Mouse (Mus musculus) heart, adult 18-20 months (tissue): Measurements from ENCODE around the gene a. TPM values are rescaled to one million over a fixed set of nuclear protein-coding genes. Genes with fewer than 3 reads are reported as not detected.
"Not testable (repeated sequence)": the region's sequence is repeated elsewhere in the genome, so short reads cannot be mapped to it uniquely, and the experiment has no call there.

Experiments
- DNase-seq, 2 experiments: peaks; one replicate each; pipeline ENCODE4 v3.0.0; 2021 to 2022; ENCODE audit warnings: mixed read lengths in 1 of 2
- total RNA-seq, 2 experiments: library from RNA; stranded (reverse); gene quantifications; 2 replicates each; pipeline ENCODE4 v1.2.3; 2021

The a gene
- total RNA-seq, 2 experiments from 2014 or later = not detected

DNA sequence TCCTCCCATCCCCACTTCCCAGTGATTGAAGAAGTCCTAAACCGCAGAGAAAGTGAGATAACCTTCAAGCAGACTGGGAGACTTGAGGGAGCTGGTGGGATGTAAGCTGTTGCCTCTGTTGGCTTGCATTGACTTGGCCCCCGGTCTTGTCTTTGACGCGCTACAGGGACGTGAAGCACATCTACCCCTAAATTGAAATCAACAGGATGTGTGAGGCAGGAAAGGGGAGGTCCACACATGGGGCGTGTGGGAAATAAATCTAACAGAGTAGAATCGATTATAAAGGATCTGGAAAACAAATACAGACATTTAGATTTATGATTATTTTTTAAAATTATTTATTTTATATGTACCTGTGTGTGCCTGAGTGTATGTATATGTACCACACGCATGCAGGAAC, 200.2 kb downstream of the a start:
- peak in 1 of 2 experiments; percentile 3 for DNase-seq

DNA sequence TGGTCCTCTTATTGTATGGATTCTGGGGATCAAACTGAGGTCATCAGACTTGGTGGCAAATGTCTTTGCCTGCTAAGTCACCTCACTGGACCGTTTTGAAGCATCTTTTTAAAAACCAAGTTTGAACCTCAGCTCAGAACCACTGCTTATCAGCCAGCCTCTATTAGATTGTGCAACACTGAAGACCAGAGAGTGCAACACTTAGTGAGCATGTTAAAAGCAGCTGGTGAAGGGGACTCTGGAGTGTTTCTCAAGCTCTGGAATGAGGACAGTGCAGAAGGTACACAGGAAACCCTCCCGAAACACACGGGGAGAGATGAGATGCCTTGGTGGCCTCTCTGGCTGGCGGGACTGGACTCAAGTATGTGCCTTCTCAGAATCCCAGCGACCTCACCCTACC, 200.9 kb downstream of the a start:
- no peak for DNase-seq

DNA sequence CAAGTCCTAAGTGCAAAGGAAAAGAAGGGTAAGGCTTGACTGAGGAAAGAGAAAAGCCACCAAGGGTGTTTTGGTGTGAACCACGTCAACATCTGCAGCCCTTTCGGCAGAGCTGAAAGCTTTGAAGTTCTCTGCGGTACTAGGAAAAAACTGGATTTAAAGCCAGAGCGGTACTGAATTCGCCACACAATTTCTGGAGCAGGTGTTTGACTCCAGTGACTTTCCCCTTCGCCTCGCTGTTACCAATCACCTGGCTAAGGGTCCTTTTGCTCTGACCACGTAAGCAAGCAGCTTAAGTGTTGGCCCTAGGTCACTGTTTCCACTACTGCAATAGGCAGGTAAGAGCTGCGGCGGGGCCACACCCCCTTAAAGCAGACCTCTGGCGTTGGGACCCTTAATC, 214.3 kb downstream of the a start:
- no peak for DNase-seq

DNA sequence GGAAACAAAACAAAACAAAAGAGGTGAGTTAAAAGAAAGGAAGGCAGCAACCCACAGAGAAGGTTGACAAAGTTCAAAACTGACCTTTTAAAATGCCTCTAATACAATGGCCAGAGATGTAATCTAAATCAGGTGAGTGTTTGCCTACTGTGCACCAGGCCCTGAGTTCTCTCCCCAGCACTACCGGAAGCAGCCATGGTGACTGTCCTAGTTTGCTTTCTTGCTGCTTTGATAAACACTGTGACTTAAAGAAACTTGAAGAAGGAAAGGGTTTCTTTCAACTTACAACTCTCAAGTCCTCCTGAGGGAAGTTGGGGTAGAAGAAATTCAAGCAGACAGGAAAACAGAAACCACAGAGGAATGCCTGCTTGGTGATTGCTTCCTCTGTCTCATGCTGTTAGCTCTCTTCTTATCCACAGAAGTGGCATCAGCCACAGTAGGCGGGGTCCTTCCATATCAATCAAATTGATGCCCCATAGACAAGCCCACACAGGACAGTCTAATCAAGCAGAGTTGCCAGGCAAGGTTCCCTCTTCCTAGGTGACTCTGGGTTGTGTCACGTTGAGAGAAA, 220.0 kb downstream of the a start:
- DNase-seq = no peak

DNA sequence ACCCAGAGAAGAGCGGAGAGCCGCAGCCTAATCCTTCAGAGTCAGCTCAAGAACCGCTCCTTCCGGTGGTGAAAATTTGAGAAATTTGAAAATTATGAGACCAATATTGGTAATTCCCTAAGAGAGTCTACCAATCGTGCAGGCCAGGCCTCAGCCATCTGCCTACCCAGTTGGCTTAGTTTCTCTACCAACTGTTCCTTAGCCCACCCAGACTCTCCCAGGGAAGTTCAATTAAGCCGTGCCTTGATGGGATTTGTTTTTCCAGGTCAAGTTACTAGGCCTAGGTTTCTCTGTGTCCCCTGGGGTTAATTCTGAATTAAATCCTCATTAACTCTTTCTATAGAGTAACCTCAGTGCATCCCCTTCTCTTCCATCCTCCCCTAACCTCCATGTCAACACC, 221.8 kb downstream of the a start:
- DNase-seq = no peak

DNA sequence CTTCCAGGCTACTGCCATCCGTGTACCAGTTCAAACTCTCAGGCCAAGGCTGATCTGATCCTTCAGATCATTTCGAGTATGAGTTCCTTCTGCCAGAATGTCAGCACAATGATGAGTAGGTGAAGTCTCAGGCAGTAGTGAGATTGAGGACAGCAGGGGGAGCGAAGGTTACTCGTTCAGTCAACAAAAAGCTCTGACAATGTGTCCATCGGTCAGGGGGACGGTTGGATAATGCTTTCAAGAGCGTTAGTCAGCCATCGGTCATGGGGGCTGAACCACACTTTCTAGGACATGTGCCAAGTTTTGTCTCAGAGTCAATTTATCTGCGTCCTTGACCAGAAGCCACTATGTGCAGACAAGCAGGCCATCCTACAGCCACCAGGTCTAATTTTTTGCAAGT, 225.5 kb downstream of the a start:
- DNase-seq = not testable (repeated sequence)

DNA sequence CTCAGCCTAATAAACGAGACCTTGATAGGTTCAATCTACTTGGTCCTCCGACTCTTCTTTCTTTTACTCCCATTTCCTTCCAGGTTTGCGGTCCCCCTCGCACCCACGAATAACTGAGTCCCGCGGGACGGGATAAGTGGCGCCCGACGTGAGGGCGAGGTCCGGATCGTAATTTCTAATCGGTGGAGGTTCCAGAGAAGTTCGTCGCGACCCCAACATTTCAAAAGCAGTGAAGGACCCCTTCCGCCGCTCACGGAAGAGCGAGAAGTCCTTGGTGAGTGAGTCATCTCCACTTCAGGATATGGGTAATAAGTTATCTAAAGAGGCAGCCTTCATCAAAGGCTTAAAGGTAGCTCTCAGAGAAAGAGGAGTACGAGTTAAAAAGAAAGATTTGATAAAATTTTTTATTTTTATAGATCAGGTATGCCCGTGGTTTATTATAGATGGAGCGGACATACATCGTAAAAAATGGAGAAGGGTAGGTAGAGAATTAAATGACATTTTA, 227.1 kb downstream of the a start, which contains the start of gene Gm14226:
Gm14226 (plus strand) TSS at position 16 of the 505 bp plus-strand sequence.
- peak in 1 of 2 experiments; percentile 19 for DNase-seq

DNA sequence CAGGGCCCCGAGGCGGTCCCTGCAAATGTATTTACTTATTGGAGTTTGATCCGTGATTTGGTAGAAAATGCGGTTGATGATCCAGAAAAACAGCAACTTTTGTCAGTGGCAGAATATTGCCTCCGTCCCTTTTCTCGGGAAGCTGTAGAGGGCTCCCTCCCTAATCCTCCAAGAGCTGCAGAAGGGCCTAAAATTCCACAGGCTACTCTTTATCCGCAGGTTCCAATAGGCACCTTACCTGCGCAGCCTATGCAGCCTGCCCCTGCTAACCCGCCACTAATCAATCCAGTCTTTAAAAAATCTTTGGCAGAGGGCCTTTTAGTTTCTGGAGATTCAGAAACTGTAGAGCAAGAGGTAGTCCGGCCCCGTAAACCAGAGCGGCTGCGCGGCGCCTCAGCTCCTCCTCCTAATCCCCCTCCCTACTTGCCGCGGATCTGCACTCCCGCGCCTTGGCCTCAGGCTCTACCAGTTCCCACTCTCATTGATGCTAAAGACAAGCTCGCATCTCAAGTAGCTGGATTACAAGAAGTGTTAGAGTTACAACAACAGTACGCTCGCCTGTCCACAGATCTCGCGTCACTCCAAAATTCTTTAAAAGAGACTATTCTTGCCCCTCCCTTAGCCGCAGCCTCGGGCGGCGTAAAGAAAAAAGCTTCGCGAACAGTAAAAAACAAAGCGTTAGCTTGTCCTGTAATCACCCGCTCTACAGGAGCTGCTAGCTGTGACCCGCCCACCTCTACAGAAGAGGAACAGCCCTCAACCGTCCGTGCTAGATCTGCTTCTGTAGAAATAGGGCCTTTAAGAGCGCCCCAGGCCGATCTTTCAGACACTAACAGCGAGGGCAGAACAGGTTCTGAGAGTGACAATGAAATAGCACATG, 227.8 kb downstream of the a start:
- peak; percentile 73 to 77 for DNase-seq

DNA sequence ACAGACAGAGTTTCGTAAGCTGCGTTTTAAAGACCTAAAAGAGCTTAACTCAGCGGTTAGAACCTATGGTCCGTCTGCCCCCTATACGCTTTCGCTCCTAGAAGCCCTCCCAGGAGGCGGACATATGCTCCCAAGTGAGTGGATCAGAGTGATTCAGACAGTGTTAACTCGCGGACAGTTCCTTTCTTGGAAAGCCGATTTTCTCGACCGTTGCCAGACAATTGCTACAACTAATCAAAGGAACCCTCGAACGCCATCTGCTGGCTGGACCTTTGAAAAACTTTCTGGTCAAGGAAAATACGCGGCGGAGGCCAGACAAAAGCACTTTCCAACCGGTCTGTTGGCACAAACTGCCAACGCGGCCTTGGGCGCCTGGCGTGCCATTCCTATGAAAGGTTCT, 228.5 kb downstream of the a start:
- peak; percentile 90 to 97 for DNase-seq

DNA sequence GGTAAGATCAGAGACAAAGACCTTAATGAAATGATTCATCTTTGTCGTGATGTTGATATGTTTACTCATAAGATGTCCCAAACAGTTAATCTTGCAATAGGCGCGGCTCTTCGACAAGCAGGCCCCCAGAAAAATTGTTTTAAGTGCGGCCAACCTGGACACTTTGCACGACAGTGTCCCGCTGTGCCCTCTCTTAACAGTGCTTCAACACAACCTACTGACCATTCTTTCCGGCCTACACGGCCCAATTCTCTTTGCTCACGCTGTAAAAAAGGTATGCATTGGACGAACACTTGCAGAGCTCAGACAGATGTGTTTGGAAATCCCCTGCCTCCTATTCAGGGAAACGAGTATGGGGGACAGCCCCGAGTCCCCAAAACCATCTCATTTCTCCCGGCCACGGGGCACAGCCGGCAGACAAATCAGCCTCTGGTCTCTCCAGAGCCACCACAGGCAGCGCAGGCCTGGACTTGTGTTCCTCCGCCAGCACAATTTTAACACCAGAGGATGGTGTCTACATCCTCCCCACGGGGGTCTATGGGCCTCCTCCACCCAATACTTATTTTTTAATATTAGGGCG, 229.1 kb downstream of the a start:
- DNase-seq = not testable (repeated sequence)

DNA sequence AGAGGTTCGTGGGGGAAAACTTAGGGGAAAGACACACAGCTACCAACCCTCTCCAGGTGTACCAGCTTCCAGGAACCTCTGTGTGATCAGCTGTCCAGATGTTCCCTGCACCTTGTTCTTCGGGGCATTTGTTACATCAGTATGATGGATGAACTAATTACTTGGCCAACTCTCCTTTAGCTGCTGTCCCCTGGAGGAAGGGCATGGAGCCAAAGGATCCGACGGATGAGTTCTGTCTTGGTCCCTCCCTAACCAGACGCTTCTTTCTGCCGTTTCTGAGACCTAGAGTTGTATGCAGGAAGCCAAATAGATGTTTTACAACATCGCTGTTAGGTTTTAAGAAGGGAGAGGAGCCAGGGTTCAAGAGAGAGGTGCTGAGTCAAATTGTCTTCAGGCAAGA, 239.6 kb downstream of the a start:
- no peak for DNase-seq

DNA sequence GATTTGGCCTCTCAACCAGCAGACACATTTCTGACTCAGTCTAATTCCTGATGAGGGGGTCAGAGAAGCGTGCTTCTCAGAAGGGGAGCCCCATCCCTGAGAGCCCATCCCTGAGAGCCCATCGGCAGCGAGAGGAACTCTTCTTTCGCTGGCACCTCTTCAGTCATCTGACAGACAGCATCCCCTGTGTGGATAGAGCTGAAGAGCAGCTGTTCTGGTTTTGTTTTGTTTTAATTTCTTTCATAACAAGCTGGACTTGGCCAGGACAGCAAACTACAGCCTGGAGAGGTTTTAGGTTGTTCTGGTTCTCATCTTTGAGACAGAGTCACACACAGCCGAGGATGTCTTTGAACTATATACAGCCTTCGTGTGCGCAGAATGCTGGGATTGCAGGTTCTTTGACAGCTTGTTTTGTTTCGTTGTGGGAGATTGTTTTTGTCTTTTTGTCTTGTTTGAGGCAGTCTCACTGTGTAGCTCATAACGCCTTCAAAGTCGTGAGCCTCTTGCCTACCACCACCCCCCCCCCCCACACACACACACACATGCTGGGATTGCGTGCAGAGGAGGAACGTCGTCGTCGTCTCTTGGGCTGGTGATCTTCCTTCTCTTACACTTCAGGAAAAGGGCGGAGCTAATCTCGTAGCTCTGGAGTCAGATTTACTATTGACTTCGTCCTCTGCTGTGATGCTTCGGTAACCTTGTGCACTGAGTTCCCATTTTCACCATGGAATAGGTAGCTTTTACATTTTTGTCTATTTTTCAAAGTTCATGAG, 241.9 kb downstream of the a start:
- no peak for DNase-seq

DNA sequence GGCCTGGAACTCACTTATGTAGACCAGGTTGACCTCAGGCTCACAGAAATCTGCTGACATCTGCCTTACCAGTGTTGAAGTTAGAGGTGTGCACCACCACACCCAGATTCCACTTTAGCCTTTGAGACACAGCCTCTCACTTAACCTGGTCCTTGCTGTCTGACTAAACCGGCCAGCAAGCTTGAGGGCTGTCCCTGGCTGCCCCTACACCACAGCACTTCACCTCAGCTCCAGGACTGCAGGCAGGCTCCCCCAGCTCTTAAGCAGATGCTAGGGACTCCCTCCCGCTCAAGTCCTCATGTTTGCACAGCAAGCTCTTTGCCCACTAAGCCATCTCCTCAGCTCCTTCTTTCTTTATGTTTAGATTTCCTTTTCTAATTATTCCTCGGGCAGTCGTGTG, 248.8 kb downstream of the a start:
- no peak for DNase-seq

DNA sequence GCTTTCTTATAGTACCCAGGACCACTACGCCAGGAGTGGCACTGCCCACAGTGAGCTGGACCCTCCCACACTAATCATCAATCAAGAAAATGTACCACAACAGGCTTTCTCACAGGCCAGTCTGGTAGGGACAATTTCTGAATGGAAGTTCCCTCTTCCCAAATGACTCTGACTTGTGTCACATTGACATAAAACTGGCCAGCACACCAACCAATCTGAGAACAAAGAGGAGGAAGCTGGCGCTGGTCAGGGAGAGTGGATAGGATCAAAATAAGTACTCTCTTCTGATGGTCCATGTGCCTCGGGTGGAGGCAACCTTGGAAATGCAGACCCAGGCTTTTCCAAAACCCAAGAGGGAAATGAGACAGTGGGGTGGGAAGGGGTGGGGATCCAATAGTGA, 253.3 kb downstream of the a start:
- peak in 1 of 2 experiments; percentile 16 for DNase-seq

DNA sequence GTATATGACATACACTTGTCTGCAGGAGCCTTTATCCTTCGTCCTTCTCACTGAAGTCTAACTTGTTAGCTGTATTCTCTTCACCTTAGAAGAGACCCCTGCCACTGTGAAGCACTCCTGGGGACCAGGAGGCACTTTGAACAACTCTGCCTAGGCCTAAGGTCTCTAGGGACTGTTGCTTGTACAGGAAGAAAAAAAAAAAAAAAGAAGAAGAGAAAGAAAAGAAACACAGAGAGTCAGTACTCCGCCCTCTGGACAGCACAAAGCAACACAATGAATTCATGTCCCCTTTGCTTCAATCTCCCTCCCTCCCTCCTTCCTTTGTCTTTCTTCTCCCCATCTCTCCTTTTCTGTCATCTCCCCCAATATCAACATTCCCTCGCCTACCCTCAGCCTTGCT, 253.9 kb downstream of the a start:
- DNase-seq = no peak

DNA sequence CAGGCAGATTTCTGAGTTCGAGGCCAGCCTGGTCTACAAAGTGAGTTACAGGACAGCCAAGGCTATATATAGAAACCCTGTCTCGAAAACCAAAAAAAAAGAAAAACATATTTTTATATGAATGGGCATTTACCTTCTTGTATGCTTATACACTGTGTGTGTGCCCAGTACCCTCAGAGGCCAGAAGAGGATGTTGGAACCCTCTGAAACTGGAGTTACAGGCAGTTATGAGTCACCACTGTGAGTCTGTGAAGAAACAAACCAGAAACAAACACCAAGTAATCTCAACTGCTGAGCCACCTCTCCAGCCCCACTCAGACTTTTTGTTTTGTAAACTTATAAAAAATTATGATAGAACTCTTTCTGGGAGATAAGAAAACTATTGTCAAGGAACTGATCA, 255.6 kb downstream of the a start:
- DNase-seq = no peak

DNA sequence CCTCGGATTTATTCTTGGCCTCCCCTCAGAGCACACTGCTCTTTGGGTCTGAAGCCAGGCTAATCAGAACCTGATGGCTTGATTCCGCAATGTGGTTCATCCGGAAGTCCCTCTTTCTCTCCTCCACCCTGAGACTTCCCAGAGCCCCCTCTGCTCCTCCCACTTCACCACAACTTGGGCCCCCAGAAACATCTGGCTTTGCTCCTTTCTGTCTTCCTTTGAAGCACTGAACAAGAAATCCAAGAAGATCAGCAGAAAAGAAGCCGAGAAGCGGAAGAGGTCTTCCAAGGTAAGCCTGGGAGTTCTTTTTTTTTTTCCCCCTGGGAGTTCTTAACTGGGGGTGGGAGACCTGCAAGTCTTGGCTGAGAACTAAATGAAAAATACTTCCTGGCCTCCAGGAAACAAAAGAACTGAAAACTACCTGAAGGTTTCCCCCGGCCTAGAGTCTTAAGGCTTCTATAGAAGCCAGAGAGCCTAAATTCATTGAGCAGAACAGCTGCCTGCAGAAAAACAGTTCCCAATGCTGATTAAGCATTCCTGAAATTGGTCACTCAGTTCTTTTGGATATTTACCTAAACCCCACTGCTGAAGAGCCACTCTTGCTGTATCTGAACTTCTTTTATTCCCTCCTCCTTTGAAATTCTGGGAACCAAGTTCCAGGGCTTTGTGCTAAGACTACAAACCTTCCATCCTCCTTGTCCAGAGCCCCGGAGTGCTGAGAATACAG, 256.4 kb downstream of the a start:
- DNase-seq = no peak

DNA sequence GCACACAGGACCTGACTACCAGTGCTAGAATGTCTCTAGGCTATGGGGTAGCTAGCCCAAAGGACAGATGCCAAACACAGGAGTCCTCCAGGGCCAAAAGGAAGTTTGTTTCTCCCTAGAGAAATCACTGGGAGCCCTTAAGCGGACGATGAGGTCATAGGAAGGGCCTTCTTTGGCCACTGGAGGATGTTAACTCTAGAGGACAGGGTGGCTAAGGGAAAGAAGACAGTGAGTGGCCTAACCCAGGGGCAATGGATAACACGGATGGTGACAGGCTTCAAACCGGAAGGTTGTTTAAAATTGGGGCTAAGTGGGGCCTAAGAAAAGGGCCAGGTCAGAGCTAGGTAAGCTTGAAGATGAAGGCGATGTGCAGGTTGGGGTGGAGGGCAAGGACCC, 258.9 kb downstream of the a start:
- DNase-seq = peak; percentile 39 to 58

DNA sequence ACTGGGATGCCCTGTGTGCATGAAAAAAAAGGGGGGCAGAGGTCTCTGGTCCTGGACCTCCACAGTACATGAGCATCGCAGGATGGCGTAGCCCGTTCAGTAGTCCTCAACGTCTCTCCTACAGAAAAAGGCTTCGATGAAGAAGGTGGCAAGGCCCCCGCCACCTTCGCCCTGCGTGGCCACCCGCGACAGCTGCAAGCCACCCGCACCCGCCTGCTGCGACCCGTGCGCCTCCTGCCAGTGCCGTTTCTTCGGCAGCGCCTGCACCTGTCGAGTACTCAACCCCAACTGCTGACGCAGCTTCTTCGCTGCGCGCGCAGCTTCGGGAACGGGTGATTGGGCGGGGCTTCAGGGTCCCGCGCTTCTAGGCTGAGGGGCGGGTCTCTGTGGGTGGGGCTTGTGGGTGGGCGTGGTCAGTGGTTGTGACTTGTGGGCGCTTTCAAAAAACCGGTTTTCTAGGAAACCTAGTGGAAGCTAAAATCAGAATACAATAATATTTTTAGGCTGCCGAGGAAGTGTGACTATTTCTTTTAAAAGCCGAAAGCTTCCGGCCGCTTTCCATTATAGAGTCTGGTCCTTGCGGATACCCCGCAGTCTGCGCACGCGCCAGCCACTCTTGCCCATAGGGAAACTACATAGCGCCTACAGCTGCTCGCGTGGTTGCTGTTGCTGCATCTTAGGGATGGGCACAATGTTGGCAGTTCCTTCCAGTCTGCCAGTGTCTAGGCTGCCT, 259.5 kb downstream of the a start:
- DNase-seq = peak; percentile 93 to 97

DNA sequence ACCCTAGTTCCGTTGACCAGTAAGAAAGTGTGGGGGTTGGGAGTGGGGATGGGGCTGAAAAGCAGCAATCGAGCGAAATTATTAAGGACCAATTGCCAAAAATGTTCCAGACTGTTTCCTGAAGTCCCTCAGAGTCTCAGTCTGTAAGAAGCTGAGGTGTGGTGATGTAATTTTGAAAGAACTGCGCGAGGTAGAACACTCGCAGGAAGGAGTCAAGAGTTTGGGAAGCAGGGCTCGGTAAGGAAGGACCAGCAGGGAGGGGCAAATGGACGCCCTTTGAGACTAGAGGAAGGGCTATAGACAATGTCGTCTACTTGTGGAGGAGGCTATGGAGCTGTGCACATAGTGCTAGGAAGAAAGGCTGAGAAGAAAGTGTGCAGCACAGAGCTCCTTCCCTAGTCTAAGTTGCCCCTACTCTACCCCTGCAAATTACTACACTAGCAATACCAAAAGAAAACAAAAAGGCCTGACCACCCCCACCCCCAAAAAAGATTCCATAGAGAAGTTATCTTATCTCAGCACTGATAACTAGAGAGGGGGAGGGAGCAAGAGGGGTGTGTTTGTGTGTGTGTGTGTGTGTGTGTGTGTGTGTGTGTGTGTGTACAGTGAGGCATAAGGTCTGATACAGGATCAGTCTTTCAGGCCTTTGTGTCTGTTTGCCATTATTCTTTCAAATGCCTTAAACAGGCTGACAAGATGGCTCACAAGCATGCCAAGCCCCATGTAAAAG, 260.6 kb downstream of the a start:
- peak in 1 of 2 experiments; percentile 19 for DNase-seq
